Mouse (Mus musculus) midbrain, postnatal 0 days (tissue): Measurements from ENCODE around the gene Trio. TPM values are rescaled to one million over a fixed set of nuclear protein-coding genes. Genes with fewer than 3 reads are reported as not detected.

Source experiments
- ATAC-seq: fragments of 200-750 bp; cut with Nextera tagmentation; 2 replicates; pipeline ENCODE4 v1.8.0; 2017; ENCODE audit warnings: moderate number of reproducible peaks, mild to moderate bottlenecking, moderate TSS enrichment, moderate library complexity; ENCODE audit not compliant: low FRiP score
- DNase-seq: peaks from one replicate; pipeline ENCODE4 v3.0.0-alpha.2; 2015; ENCODE audit warnings: low spot score
- H3K27ac ChIP-seq: fragments of 300-500 bp; sonication (generic); 2 replicates; pipeline ENCODE4 v1.5.1; 2014; ENCODE audit warnings: low read depth, mild to moderate bottlenecking, low read length, mixed read lengths
- H3K27me3 ChIP-seq: fragments of 300-500 bp; sonication (generic); 2 replicates; pipeline ENCODE4 v1.6.1; 2014; ENCODE audit warnings: low read length, control low read depth, mixed read lengths; ENCODE audit not compliant: insufficient read depth
- H3K36me3 ChIP-seq: fragments of 300-500 bp; sonication (generic); 2 replicates; pipeline ENCODE4 v1.6.1; 2014; ENCODE audit warnings: low read length, control low read depth, mixed read lengths; ENCODE audit not compliant: insufficient read depth
- H3K4me1 ChIP-seq: fragments of 300-500 bp; sonication (generic); 2 replicates; pipeline ENCODE4 v1.6.1; 2014; ENCODE audit warnings: mild to moderate bottlenecking, control low read depth, antibody characterized with exemption, low read length, mixed read lengths; ENCODE audit not compliant: insufficient read depth
- H3K4me2 ChIP-seq: fragments of 300-500 bp; sonication (generic); 2 replicates; pipeline ENCODE4 v1.6.1; 2014; ENCODE audit warnings: low read depth, mild to moderate bottlenecking, low read length, mixed read lengths; ENCODE audit not compliant: poor library complexity, severe bottlenecking
- H3K4me3 ChIP-seq: fragments of 300-500 bp; sonication (generic); 2 replicates; pipeline ENCODE4 v1.5.1; 2014; ENCODE audit warnings: low read depth, mild to moderate bottlenecking, low read length, moderate library complexity
- H3K9ac ChIP-seq: fragments of 300-500 bp; sonication (generic); replicated peaks from 2 replicates; pipeline ENCODE4 v1.6.1; 2014; ENCODE audit warnings: mild to moderate bottlenecking, low read length, moderate library complexity, mixed read lengths; ENCODE audit not compliant: poor library complexity, severe bottlenecking
- H3K9me3 ChIP-seq: fragments of 300-500 bp; sonication (generic); 2 replicates; pipeline ENCODE4 v1.6.1; 2016; ENCODE audit warnings: low read length, control low read depth
- CTCF ChIP-seq: IDR thresholded peaks from 2 replicates; pipeline ENCODE4 v1.5.1; 2016; ENCODE audit warnings: antibody characterized with exemption, mild to moderate bottlenecking
- WGBS: fragments of 180-500 bp; shearing (Covaris S2); extraction: QIAGEN DNeasy Blood & Tissue Kit; methylation state at CpG from one replicate; pipeline ENCODE4 v1.1.7; 2014; 5-methylcytosine and 5-hydroxymethylcytosine counted together
- polyA plus RNA-seq: library from polyadenylated mRNA; unstranded; fragments of >200 nt; fragmentation: Nextera tagmentation; extraction: Ambion mirVana; gene quantifications from 2 replicates; pipeline ENCODE4 v1.2.1, GENCODE M21; 2015
- total RNA-seq: library from RNA; depleted of rRNA; stranded (reverse); fragments of >200 nt; gene quantifications from 2 replicates; pipeline ENCODE4 v1.2.3, GENCODE M21; 2014

The Trio gene
- total and polyA plus RNA-seq, 2 experiments from 2014 or later, result 23.3 to 213 TPM

GRCm38 (mm10) chr15:27882898-27883297, 142.8 kb downstream of the Trio start:
- no peak for ATAC-seq
- WGBS, result 90% methylated on average over 14 of the region's 14 CpGs
- no peak for DNase-seq
- Histone ChIP-seq H3K27me3 (no peaks in the 10 kb centered on the region), H3K27ac (no peak overlapping the region), H3K9me3 (no peaks in the 10 kb centered on the region), H3K4me1 (no peaks in the 10 kb centered on the region), H3K36me3 (peaks cover 27% of the 10 kb centered on the region), H3K4me2 (no peak overlapping the region), H3K4me3 (no peak overlapping the region), H3K9ac (no peak overlapping the region)
- no peak for TF ChIP-seq CTCF

GRCm38 (mm10) chr15:27877831-27878230, 147.8 kb downstream of the Trio start:
- no peak for ATAC-seq
- WGBS, result 72% methylated on average over 7 of the region's 7 CpGs

GRCm38 (mm10) chr15:27876327-27876726, 149.3 kb downstream of the Trio start:
- no peaks in the 10 kb centered on the region for H3K27me3 ChIP-seq
- ATAC-seq (no peak), DNase-seq (no peak)
- H3K27ac ChIP-seq, result no peak overlapping the region
- H3K4me2 ChIP-seq, result no peak overlapping the region
- no peak overlapping the region for H3K9ac ChIP-seq
- no peaks in the 10 kb centered on the region for H3K9me3 ChIP-seq
- peaks cover 29% of the 10 kb centered on the region for H3K36me3 ChIP-seq
- H3K4me1 ChIP-seq, result no peaks in the 10 kb centered on the region
- no peak overlapping the region for H3K4me3 ChIP-seq
- no peak for TF ChIP-seq CTCF
- WGBS, result 52% methylated on average over 10 of the region's 10 CpGs

More at GRCm38 (mm10) chr15:27877831-27878230, 147.8 kb downstream of the Trio start:
- Histone ChIP-seq H3K4me1 (no peaks in the 10 kb centered on the region), H3K9ac (no peak overlapping the region), H3K4me3 (no peak overlapping the region), H3K27me3 (no peaks in the 10 kb centered on the region), H3K9me3 (no peaks in the 10 kb centered on the region), H3K4me2 (no peak overlapping the region), H3K36me3 (peaks cover 25% of the 10 kb centered on the region), H3K27ac (no peak overlapping the region)
- no peak for TF ChIP-seq CTCF
- no peak for DNase-seq

- Histone ChIP-seq H3K4me3 (no peak overlapping the region), H3K36me3 (peaks cover 28% of the 10 kb centered on the region), H3K4me2 (no peak overlapping the region), H3K27me3 (no peaks in the 10 kb centered on the region), H3K4me1 (no peaks in the 10 kb centered on the region), H3K27ac (no peak overlapping the region), H3K9me3 (no peaks in the 10 kb centered on the region), H3K9ac (no peak overlapping the region)
- no peak for ATAC-seq
- DNase-seq, result no peak
- TF ChIP-seq CTCF, result no peak
- WGBS, result 85% methylated on average over 9 of the region's 9 CpGs
Observed at GRCm38 (mm10) chr15:27875753-27876152, 149.9 kb downstream of the Trio start.

- H3K4me2 ChIP-seq, result no peak overlapping the region
- H3K27ac ChIP-seq, result no peak overlapping the region
- no peak overlapping the region for H3K4me3 ChIP-seq
- no peak for TF ChIP-seq CTCF
- H3K4me1 ChIP-seq, result no peaks in the 10 kb centered on the region
- H3K9me3 ChIP-seq, result no peaks in the 10 kb centered on the region
- DNase-seq (no peak), ATAC-seq (no peak)
- WGBS, result 90% methylated on average over 16 of the region's 16 CpGs
- peaks cover 33% of the 10 kb centered on the region for H3K36me3 ChIP-seq
- H3K27me3 ChIP-seq, result no peaks in the 10 kb centered on the region
- H3K9ac ChIP-seq, result no peak overlapping the region
Observed at GRCm38 (mm10) chr15:27873747-27874320, 151.8 kb downstream of the Trio start.

GRCm38 (mm10) chr15:27872286-27872685, 153.4 kb downstream of the Trio start:
- WGBS, result 87% methylated on average over 2 of the region's 2 CpGs
- H3K27me3 ChIP-seq, result no peaks in the 10 kb centered on the region

More at GRCm38 (mm10) chr15:27872286-27872685, 153.4 kb downstream of the Trio start:
- DNase-seq (no peak), ATAC-seq (no peak)
- Histone ChIP-seq H3K9me3 (no peaks in the 10 kb centered on the region), H3K27ac (no peak overlapping the region), H3K4me2 (no peak overlapping the region), H3K4me3 (no peak overlapping the region), H3K9ac (no peak overlapping the region), H3K4me1 (no peaks in the 10 kb centered on the region), H3K36me3 (peaks cover 34% of the 10 kb centered on the region)
- no peak for TF ChIP-seq CTCF
